Mouse (Mus musculus) left cerebral cortex, adult 18-20 months (tissue): ENCODE results near the gene Prkag2. TPM values are rescaled to one million over a fixed set of nuclear protein-coding genes. Genes with fewer than 3 reads are reported as not detected.
A peak's percentile ranks its signal among the peaks of the same experiment; 100 is the strongest.
"Not testable (repeated sequence)": the region's sequence is repeated elsewhere in the genome, so short reads cannot be mapped to it uniquely, and the experiment has no call there.

ENCODE experiments used
- DNase-seq, 2 experiments: peaks; one replicate each; pipeline ENCODE4 v3.0.0; 2021 to 2022; ENCODE audit warnings: low spot score in 2 of 2, mixed read lengths in 1 of 2
- total RNA-seq, 2 experiments: library from RNA; stranded (reverse); gene quantifications; 2 replicates each; pipeline ENCODE4 v1.2.3; 2021

The Prkag2 gene
- total RNA-seq, 2 experiments from 2014 or later = 119 TPM

- DNase-seq = no peak
These were observed 12.3 kb downstream of the Prkag2 start for GRCm38 (mm10) chr5:25088111-25088510.

- DNase-seq = peak; percentile 48 to 75
These were observed 13.4 kb downstream of the Prkag2 start for GRCm38 (mm10) chr5:25087064-25087463.

DNA sequence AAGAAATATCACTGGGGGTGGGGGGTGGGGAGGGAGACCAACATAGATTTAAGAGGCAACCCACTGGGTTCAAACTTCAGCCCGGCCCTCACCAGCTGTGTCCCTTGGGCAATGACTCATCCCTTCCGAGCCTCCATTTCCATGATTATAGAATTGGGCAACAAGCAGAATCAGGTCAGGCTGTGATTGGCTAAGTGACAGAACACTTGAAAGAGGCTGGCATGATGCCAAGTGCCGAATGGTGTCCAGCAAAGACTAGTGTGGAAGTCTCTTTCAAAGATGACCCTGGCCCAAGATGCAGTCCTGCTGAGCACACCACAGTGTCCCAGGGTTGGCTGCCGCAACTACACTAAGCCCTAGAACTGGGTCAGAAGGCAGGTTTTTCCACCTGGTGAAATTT, 14.2 kb downstream of the Prkag2 start:
- DNase-seq = peak; percentile 65 to 66

DNA sequence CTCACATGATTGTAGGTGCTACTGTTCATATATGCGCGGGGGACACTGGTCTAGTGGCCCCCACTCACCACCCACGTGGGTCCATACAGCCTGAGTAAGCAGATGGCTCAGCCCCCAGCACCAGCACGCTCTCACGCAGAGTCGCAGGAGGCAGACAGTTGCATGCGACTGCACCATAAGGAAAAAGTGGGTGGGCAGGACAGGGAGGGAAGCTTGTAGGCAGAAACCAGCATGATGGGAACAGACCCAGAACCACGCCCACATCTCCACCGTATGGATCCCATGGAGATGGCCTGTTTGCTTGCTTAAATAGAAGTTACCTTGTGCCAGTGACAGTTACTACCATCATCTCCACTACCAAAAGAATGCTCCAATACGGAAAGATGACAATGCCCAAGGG, 15.3 kb downstream of the Prkag2 start:
- DNase-seq = peak; percentile 82 to 90

- DNase-seq = no peak
These were observed 16.6 kb downstream of the Prkag2 start for GRCm38 (mm10) chr5:25083816-25084215.

- DNase-seq = no peak
These were observed 17.9 kb downstream of the Prkag2 start for GRCm38 (mm10) chr5:25082542-25082941.

DNA sequence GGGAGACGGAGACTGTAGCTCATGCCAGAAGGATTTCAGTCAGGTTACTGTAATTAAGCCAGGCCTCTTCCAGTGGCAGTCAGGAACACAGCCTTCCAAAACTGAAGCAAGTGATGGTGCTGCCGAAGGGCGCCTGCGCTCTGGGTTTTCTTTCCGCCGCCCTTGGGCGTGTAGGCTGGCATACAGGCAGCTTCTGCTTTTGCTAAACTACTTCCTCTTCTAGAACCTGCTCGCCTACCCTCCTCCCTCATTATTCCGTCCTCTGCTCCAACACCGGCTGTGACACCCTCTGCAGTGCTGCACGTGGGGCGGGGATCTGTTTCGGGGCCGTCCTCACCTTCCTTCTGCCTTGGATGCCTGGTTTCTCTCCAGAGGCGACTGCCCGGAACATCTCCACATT, 18.9 kb downstream of the Prkag2 start:
- peak; percentile 70 to 87 for DNase-seq

GRCm38 (mm10) chr5:25080994-25081393, 19.4 kb downstream of the Prkag2 start:
- no peak for DNase-seq

- DNase-seq = peak; percentile 82
These were observed 19.9 kb downstream of the Prkag2 start for GRCm38 (mm10) chr5:25080438-25080945.

- DNase-seq = no peak
These were observed 20.6 kb downstream of the Prkag2 start for GRCm38 (mm10) chr5:25079766-25080265.

GRCm38 (mm10) chr5:25077873-25078651, 22.4 kb downstream of the Prkag2 start:
- no peak for DNase-seq

DNA sequence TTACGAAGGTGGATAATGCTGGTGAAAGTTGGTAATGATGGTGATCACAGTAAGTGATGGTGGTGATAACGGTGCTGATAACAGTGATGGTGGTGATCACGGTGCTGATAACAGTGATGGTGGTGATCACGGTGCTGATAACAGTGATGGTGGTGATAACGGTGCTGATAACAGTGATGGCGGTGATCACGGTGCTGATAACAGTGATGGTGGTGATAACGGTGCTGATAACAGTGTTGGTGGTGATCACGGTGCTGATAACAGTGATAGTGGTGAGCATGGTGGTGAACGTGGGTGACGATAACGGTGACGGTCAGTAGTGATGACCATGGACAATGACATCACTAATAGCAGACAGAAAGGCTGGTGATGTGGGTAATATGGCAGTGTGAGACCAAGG, 23.2 kb downstream of the Prkag2 start:
- not testable (repeated sequence) for DNase-seq

DNA sequence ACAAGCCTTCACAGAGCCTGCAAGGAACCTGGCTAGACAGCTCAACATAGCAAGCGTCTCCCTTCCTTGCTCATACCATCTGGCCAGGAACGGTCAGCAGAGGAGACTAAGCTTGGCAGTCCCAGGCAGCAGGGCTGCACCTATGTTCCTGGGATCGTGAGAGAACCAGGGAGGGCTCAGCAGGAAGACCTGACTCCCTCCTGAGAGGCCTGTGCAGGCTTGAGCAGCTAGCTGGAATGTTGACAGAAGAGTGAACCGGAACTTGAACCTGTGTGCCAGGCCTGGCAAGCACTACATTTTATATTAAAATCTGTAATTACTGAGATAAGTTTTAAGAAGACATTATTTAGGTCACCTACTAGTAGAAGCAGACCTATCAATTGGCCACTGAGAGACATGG, 24.8 kb downstream of the Prkag2 start:
- DNase-seq = no peak

DNA sequence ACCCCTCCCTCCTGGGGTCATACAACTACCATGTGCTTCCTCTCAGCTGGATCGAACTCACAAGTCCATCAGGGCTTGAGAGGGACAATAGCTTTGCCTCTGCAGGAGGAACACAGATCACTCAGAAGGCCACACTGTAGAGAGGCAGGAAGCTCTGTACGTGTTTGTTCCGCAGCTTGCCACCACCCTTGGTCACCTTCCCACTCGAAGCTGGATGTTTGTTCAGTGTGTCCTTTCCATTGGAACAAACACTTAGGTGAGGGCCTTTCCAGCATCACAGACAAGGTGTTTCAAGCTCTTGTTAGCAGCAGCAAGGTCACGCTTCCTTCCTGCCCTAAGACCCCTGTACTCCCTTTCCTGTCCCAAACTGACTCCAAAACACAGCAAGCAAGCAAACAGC, 30.6 kb downstream of the Prkag2 start:
- DNase-seq = no peak

GRCm38 (mm10) chr5:25067122-25067521, 33.3 kb downstream of the Prkag2 start:
- DNase-seq = no peak

- no peak for DNase-seq
These were observed 35.9 kb downstream of the Prkag2 start for GRCm38 (mm10) chr5:25064270-25065232.

- DNase-seq = no peak
These were observed 37.8 kb downstream of the Prkag2 start for GRCm38 (mm10) chr5:25062506-25063132.

DNA sequence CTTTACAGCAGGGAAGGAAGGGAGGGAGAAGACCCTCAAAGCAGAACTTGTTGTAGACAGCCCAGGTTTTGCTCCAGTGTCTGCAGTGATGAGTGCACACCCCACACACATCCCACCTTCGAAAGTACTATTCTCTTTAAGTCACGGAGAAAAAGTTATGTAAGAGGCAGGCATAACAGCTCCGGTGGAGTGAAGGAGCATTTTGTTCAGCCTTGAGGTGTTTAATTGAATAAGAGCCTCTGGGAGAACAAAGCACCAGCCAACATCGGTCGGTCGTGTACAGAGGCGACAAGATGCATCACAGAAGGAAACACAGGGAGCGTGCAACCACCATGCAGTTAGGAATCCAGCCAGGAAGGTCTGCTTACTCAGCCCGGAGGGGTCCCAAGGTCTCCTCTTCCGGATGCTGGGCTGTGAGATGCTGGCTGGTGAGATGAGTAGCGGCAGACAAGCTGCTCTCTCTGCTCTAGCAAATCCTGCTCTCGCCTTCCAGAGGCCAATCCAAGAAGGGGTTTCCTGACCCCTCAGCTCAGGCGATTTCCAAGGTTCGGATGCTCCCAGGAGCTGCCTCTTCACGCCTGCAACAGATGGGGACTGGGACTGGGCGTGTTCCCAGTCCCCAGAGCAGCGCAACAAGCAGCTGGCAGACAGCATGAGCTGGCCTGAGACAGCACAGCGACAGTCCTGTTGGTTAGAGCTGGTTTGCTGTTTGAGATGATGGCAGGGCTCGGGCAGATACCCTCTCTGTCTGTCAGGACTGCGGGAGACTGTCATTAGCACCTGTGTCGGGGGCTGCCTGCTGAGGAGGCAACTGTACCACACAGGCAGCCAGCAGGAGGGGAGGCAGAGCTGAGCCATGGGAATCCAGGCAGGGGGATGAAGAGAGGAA, 41.3 kb downstream of the Prkag2 start:
- peak; percentile 48 to 62 for DNase-seq

- no peak for DNase-seq
These were observed 42.0 kb downstream of the Prkag2 start for GRCm38 (mm10) chr5:25058417-25058816.

DNA sequence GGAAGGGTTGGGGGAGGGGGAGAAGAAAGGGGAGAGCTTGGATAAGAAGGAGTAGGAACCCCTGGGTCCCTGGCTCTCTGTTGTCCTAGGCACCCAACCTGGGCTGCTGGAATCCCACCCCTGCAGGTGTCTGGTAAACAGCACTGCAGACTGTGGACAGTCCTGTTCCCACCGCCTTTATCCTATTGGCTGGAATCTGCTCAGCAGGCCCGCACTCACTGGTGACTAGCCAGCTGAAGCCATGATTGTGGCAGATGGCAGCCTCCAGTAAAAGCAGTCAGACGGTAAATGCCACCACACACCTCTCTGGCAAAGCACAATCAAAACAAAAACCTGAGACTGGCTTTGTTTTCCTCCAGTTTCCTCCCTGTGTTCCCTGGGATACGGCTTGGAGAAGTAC, 45.2 kb downstream of the Prkag2 start:
- peak in 1 of 2 experiments; percentile 49 for DNase-seq
